Mouse (Mus musculus) CD8-positive naive resting alpha-beta T cell, adult 2 months (primary cell): Measurements from ENCODE around the gene Cfap58.

Experiments
- DNase-seq, 2 experiments: peaks; one replicate each; pipeline ENCODE4 v3.0.0; 2022; ENCODE audit warnings: low read depth in 2 of 2, low spot score in 2 of 2

The Cfap58 gene

DNA sequence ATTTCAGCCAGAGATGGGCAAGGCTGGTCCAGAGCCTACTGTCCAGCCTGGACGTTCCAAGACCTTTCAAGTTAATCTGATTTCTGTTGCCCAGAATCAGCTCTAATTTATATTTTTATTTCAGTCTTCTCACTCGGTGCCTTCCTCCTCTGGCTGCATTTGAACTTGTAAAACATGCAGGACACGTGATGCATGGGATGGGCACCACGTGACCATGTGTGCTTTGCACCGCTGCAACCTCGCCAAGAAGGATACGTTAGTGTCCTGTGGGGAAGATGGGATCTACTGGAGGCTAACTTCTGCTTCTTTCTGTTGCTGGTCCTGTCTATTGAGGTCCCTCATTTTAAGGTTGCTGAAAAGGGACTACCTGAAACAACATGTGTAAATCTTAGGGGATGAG lies 109.8 kb downstream of the Cfap58 start:
- DNase-seq = no peak

GRCm38 (mm10) chr19:48049361-48049760 lies 111.9 kb downstream of the Cfap58 start:
- DNase-seq = no peak

- DNase-seq = no peak
Observed at GRCm38 (mm10) chr19:48063289-48063688, 125.8 kb downstream of the Cfap58 start.

DNA sequence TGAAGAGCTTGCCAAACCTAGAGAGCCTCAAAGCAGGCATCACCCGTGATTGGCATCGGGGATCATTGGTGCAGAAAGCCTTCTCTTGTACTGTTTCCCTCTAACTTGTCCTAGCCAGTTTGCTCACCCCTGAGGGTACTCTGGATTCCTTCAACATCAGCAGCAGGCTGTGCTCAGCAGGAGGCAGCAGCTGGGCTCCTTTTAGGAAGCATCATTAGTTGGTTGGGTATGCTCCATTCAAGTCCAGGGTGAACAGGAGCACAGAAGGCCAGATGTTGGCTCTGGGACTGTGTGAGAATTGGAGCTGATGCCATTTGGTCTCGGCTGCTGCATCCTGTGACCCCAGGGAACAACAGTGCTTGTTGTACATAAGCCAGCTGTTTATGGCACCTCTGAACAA lies 142.2 kb downstream of the Cfap58 start:
- DNase-seq = no peak

- DNase-seq = no peak
Observed at GRCm38 (mm10) chr19:48081456-48081855, 144.0 kb downstream of the Cfap58 start.
